ENCODE assay signal across 25 mouse cellular contexts in genomic region chr6:99500570-99501270, GRCm38 (mm10).
"Had no signal": no experiment of that assay in that cellular context is flagged by ENCODE, and none has a peak within 500 bp of the region (broad histone marks: within the 10 kb centered on the region; RNA-seq: fewer than 3 reads in every experiment).

No protein-coding gene starts in this region.

- H3K36me3 ChIP-seq: hindbrain, embryonic 13.5 days; hindbrain, embryonic 15.5 days had no signal

- H3K27ac ChIP-seq: heart, embryonic 10.5 days; heart, embryonic 13.5 days; heart, embryonic 15.5 days; hindbrain, embryonic 13.5 days; hindbrain, embryonic 15.5 days; hindbrain, postnatal 0 days; kidney, embryonic 15.5 days; kidney, postnatal 0 days; limb, embryonic 13.5 days; limb, embryonic 15.5 days had no signal

- H3K27me3 ChIP-seq: heart, embryonic 13.5 days; heart, embryonic 15.5 days; hindbrain, embryonic 13.5 days; hindbrain, embryonic 15.5 days; kidney, embryonic 15.5 days; limb, embryonic 13.5 days; limb, embryonic 15.5 days had no signal

- H3K4me3 ChIP-seq: heart, embryonic 10.5 days; heart, embryonic 13.5 days; heart, embryonic 15.5 days; hindbrain, embryonic 13.5 days; hindbrain, embryonic 15.5 days; kidney, embryonic 15.5 days; limb, embryonic 13.5 days; limb, embryonic 15.5 days had no signal

- H3K4me2 ChIP-seq: heart, embryonic 13.5 days; heart, embryonic 15.5 days; hindbrain, embryonic 13.5 days; hindbrain, embryonic 15.5 days; kidney, embryonic 15.5 days; limb, embryonic 13.5 days; limb, embryonic 15.5 days had no signal

- H3K4me1 ChIP-seq: hindbrain, embryonic 15.5 days had no signal

- H3K9me3 ChIP-seq: heart, embryonic 10.5 days; heart, embryonic 13.5 days; heart, embryonic 15.5 days; hindbrain, embryonic 13.5 days; hindbrain, embryonic 15.5 days; kidney, embryonic 15.5 days; limb, embryonic 13.5 days; limb, embryonic 15.5 days had no signal

- DNase-seq: forebrain, postnatal 0 days; gastrocnemius, postnatal 14 days; gastrocnemius, postnatal 36 days; heart, adult 18-20 months; heart, postnatal 14 days; heart, postnatal 36 days; kidney, adult 11 months; kidney, adult 2 months; kidney, adult 9 months; kidney, postnatal 14 days; kidney, postnatal 36 days; layer of hippocampus, adult 9-11 months; layer of hippocampus, postnatal 36 days; left cerebral cortex, postnatal 4 days had no signal

- H3K9ac ChIP-seq: forebrain, postnatal 0 days; heart, embryonic 13.5 days; heart, embryonic 15.5 days; hindbrain, embryonic 13.5 days; hindbrain, embryonic 15.5 days; kidney, embryonic 15.5 days; limb, embryonic 13.5 days; limb, embryonic 15.5 days had no signal

- ATAC-seq: forebrain, postnatal 0 days; hindbrain, postnatal 0 days; intestine, embryonic 16.5 days had no signal
